Mouse (Mus musculus): ENCODE measurements at regions not wholly inside any gene's neighbourhood (a gene's known extent, or its start where the extent isn't known, plus 50 kb on each side); places are given as distances from the start of the nearest gene placed in this dataset.
"Not testable (repeated sequence)": the region's sequence is repeated elsewhere in the genome, so short reads cannot be mapped to it uniquely, and the experiment has no call there.

DNA sequence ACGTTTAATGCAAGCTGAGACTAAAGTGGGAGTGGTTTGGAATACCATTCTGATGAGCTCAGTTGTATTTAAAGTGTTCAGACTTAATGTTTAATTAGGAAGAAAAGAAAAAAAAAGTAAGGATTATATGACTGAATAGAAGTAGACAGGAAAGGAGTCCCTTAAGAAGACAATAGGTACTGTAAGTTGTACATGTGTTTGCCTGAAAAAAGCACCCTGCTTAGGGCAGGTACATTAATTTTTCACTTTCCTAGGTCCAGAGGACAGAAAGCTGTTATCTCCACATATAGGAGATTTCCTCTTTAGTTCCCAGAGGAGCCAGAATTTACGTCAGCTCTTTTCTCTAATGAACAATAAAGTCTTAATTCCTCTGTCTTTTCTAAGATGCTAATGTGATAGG is 58.5 kb downstream of the Olfr987 start:
- DNase-seq = no peak

GRCm38 (mm10) chr2:85278128-85278527 is 61.0 kb downstream of the Olfr987 start:
- no peak for DNase-seq

DNA sequence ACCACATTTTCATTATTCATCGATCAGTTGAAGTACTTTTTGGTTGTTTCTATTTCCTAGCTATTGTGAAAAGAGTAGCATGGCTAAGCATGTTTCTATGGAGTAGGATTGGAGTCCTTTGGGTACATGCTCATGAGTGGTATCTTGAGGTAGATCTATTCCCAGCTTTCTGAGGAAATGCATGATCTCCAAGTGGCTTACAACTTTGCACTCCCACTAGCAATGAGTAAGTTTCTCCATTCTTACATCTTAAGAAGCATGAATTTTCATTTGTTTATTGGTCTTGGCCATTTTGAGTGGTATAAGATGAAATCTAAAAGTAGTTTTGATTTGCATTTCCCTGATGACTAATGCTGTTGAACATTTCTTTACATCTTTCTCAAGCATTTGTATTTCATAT is 61.7 kb downstream of the Olfr987 start:
- no peak for DNase-seq

- not testable (repeated sequence) for DNase-seq
These were observed 69.8 kb upstream of the Lrrc55 start for GRCm38 (mm10) chr2:85266813-85267212.

- no peak for DNase-seq
These were observed 68.7 kb upstream of the Lrrc55 start for GRCm38 (mm10) chr2:85265667-85266066.

DNA sequence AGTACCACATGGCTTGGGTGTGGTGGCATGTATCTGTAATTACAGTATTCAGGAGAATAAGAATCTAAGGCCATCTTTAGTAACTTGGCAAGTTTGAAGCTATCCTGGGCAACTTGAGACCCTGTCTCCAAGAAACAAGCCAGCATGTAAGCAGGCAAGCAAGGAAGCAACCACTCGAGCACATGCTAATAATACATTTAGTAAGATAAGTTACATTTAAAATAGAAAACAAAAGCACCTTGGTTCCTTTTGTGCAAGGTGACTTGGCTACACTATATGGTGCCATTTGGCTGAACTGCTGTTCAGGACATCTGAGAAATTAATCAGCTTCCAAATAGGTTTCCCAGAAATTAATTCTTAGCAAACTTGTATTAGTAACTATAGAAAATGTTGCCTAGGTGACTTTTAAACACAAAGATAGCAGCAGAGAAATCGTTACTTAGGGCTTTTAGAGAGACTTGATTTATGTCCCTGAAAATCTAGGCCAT is 68.1 kb upstream of the Lrrc55 start:
- DNase-seq = no peak

DNA sequence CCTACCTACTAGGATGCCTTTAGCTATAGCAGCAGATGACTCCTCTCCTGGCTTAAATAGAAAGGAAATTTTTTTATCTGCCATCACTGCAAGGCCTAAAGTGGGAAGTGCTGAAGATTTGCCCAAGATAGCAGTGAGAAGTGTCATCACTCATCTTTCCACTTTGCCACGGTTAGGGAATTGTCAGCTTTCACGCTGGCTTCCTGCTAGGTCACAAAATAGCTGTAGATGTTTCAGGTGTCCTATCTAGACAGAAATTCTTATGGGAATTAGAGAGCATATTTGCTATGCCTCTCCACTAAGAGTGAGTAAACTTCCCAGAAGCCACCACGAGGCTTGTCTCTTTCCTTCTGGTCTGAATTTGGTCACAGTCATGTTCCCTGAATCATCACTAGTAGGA is 60.4 kb upstream of the Lrrc55 start:
- DNase-seq = no peak

DNA sequence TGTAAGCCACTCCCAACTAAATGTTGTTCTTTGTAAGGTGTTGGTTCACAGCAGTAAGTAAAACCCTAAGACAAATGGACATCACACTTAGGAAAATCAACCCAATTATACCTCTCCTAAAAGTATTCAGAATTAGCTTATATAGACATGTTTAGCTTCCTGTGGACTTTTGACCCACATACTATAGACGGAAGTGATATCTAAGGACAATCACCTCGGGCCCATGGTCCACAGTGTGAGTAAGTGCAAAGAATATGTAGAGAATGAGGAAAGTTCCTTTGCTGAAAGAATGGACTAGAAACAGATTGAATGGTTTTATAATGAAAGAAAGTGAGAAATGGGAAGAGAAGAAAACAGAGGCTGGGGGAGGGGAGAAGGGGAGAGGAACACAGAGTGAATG is 58.6 kb upstream of the Lrrc55 start:
- DNase-seq = no peak

DNA sequence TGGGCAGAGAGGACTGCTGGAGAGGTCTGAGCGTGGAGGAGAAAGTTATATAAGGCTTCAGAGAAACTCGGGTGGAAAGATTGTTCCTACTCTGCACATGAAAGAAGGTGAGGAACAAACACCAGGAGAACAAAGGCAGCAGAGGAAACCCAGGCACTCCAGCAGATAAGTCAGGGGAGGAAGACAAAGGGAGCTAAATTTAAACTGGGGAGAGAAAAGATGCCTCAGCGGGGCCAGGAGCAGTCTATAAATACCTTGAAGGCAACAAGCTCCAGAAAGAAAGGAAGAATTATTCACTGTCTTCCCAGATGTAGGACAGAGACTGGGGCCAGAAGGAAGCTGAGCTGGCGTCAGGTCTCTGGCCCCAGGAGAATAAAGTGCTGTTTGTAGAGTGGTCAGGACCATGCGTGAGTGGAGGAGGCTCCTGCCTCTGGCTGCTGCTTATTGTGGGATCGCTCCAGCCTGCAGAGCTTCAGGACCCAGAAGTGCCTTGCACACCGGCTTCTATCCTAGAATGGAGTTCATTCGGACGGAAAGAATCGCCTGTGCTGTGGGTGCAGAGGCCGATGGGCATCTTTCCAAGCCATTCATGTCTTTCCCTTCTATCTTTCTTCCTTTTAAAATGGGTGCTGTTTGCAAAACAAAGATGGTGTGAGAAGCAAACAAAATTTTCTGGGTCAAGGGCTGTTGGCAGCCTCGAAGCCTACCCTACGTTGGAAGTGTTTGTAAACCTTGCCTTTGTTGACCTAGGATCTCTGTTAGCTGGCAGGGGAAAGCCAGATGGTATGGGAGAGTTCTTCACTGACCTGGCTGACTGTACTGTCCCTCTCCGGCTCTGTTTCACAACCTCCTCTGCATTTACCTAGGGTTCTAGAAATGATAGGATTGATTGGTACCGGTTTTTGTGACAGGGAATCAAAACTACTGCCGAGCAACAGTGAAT is 55.6 kb upstream of the Lrrc55 start:
- peak; percentile 25 to 28 for DNase-seq

DNA sequence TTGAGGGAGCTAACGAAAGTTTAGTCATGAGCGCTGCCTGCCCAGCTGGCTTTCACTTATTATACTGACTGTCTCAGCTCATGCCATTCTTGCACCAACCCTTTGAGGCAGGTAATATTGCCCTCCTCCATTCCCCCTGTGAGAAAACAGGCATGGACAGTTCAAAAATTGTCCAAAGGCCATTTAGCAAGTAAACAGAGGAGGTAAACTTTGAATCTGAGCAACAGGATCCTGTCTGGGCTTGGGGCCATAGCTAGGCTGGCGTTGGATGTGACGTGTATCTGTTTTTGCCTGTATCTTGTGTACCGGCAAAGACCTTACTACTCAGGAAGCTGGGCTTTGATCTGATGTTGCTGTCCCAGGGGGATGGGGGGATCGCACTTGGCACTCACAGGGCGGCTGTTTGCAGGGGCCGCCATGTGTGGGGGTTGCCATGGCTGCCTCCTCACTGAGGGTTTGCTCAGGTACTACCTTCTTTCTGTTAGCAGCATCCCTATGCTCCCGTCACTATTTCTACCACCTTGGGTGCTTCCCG is 53.1 kb upstream of the Lrrc55 start:
- peak in 1 of 2 experiments; percentile 37 for DNase-seq

All from adrenal gland, postnatal 36 days (tissue).